Mouse (Mus musculus): Measurements from ENCODE around the gene Hist2h2ac. TPM values are rescaled to one million over a fixed set of nuclear protein-coding genes. Genes with fewer than 3 reads are reported as not detected.
"Not testable (repeated sequence)": the region's sequence is repeated elsewhere in the genome, so short reads cannot be mapped to it uniquely, and the experiment has no call there.

The Hist2h2ac gene
- polyA plus RNA-seq, 1 experiment from 2014 or later: 1.3 TPM

DNA sequence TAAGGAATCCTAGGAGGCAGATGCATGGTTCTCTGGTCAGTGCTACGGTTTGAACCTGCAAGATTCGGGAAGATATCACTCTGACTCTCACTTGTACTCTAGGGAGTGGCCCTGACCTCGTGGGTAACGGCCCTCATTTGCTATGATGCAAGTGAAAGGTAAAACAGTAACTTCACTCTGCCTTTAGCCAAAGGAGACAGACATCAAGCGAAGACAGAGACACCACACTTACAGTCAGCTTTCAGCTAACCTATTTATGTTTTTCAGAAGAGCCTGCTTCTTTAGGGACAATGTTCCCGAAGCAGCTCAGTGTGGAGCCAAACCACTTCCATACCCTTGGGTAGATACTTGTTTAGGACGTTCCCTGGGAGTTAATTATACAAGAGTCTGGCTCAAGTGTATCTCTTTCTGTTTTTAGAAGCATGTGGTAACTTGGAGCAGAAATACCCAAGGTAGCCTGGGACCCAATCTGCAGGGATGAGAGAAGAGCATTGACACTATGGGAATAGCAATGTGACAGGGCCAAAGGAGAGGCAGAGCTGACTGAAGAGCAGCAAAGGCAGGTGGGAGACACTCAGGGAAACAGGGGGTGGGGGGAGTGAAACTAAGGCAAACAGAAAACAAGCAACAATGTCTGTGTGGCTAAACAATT lies 23.4 kb upstream of the Hist2h2ac start:
- Histone ChIP-seq H3K9ac (ENCODE audit: low read depth, low read length) (0 out of 2 replicates have a peak overlapping the region, but pooled peaks have one; percentile 8), H3K4me3 (ENCODE audit: low read length) (no peak overlapping the region), H3K36me3 (ENCODE audit: control insufficient read depth, insufficient read depth, low read length) (no peaks in the 10 kb centered on the region), H3K27me3 (replicated peaks; ENCODE audit: control insufficient read depth, insufficient read depth, low read length) (no peaks in the 10 kb centered on the region), H3K4me2 (ENCODE audit: low read length) (peak overlapping the region; percentile 67), H3K9me3 (ENCODE audit: control insufficient read depth, low read length) (no peaks in the 10 kb centered on the region), H3K4me1 (ENCODE audit: control insufficient read depth, insufficient read depth, low read depth, low read length) (peaks cover 14% of the 10 kb centered on the region), H3K27ac (ENCODE audit: low read depth, low read length) (0 out of 2 replicates have a peak overlapping the region, but pooled peaks have one; percentile 23)
- ATAC-seq: no peak
- WGBS: 85% methylated on average over 7 of the region's 7 CpGs

DNA sequence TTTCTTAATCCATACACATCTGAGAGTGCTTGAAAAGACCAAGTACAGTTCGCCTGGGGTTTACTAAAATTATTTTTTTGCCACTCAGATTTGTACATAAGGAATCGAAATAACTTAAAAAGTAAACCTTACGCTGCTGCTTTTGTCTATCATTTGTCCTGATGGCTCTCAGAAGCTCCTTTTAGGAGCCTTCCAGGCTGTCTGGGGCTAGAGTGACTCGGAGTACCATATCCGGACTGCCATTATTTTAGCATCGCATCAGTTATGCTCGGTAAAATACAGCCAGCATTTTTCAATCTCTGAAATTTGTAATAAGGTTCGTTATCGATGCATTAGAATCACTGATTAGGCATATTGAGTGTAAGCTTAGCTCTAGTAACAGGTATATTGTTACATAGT lies 20.1 kb upstream of the Hist2h2ac start:
- Histone ChIP-seq H3K27ac (ENCODE audit: low read depth, low read length) (peak overlapping the region; percentile 83), H3K27me3 (replicated peaks; ENCODE audit: control insufficient read depth, insufficient read depth, low read length) (no peaks in the 10 kb centered on the region)
- no peak for ATAC-seq

DNA sequence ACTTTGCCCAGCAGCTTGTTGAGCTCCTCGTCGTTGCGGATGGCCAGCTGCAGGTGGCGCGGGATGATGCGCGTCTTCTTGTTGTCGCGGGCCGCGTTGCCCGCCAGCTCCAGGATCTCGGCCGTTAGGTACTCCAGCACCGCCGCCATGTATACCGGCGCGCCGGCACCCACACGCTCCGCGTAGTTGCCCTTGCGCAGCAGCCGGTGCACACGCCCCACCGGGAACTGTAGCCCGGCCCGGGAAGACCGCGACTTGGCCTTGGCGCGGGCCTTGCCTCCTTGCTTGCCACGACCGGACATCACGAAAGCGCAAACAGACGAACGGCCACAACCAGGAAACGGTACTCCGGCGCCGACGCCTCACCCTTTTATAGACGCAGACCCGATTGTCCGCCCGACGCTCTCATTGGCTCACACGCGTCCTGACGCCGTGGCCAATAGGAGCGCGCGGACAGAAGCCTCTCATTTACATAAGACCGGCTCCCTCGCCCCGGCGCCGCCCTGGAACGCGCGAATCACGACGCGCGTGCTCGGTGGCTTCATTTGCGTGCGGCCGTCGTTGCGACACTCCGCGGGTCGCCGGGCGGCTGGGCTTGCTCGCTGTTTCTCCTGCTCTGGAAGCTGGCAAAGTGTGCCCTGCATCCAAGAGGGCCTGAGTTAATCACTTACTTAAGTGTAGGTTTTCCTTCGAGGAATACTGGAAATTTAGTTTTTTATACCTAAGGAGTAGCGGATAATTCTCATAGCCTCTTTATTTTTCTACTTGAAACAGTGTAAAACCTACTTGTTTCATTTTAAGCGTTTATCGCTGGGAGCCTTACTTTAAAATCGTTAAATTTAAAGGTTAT lies 19.5 kb upstream of the Hist2h2ac start, which contains the start of gene Hist2h2aa2:
TSS of gene Hist2h2aa2 (minus strand) at position 328 of the 850 bp plus-strand sequence.
- peak within 1 kb of the TSS; percentile 34 for H3K4me3 ChIP-seq (ENCODE audit: low read length)
- H3K9ac ChIP-seq (ENCODE audit: low read depth, low read length): peak within 1 kb of the TSS; percentile 50
- H3K4me1 ChIP-seq (ENCODE audit: control insufficient read depth, insufficient read depth, low read depth, low read length): peaks cover 19% of the 10 kb centered on the region
- not testable (repeated sequence) for H3K9me3 ChIP-seq (ENCODE audit: control insufficient read depth, low read length); H3K36me3 ChIP-seq (ENCODE audit: control insufficient read depth, insufficient read depth, low read length); H3K27me3 ChIP-seq (replicated peaks; ENCODE audit: control insufficient read depth, insufficient read depth, low read length)
- 5% methylated on average over 20 of the region's 85 CpGs for WGBS
- peak; percentile 92 for ATAC-seq
- peak within 1 kb of the TSS; percentile 83 for H3K27ac ChIP-seq (ENCODE audit: low read depth, low read length)
- H3K4me2 ChIP-seq (ENCODE audit: low read length): peak within 1 kb of the TSS; percentile 52

More for the DNA sequence above, 20.1 kb upstream of the Hist2h2ac start:
- no peak overlapping the region; the same call in 1 of the 2 replicates for H3K4me3 ChIP-seq (ENCODE audit: low read length)
- H3K4me2 ChIP-seq (ENCODE audit: low read length): peak overlapping the region; percentile 52
- no peaks in the 10 kb centered on the region for H3K36me3 ChIP-seq (ENCODE audit: control insufficient read depth, insufficient read depth, low read length)
- WGBS: 77% methylated on average over 9 of the region's 9 CpGs
- no peaks in the 10 kb centered on the region for H3K9me3 ChIP-seq (ENCODE audit: control insufficient read depth, low read length)
- H3K9ac ChIP-seq (ENCODE audit: low read depth, low read length): peak overlapping the region; percentile 45
- peaks cover 19% of the 10 kb centered on the region for H3K4me1 ChIP-seq (ENCODE audit: control insufficient read depth, insufficient read depth, low read depth, low read length)

DNA sequence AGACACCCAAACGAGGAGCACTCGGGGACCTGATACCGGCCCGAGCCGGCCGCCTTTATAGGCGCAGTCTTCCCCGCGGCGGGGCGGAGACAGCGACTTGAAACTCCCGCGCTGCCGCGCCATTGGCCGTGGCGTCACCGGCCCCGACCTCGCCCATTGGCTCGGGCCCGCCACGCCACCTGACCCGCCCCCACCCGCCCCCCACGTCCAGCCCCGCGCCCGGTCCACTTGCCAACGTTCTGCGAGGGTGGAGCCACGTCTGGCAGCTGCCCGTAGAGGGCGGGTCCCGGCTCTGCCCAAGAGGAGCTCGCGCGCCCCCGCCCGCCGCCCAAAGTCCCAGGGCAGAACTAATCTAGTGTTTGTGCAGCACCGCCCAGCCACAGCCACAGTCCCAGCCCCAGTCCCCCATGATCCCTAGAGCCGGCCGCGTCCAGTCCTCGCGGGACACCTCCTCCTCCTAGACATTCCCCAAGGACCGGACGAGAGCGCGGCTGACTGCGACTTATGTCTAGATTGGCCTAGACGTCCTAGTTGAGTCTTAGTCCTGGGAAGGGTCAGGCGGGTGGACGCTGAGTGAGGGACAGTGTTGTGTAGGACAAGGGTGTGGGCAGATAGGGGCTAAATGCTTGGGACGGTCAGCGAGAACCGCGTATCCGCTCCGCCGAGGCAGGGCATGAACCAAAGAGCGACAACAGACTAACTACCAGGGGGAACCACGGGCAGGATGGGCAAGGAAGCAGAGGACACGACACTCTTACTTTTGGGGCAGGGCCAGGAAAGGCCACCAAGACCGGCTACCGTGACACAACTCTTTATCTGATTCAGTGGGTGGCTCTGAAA lies 18.5 kb upstream of the Hist2h2ac start, which contains the start of gene Hist2h3c2:
TSS of gene Hist2h3c2 (minus strand) at position 174 of the 840 bp plus-strand sequence.
- H3K4me2 ChIP-seq (ENCODE audit: low read length): peak within 1 kb of the TSS; percentile 46
- WGBS: 0% methylated on average over 22 of the region's 68 CpGs
- H3K27ac ChIP-seq (ENCODE audit: low read depth, low read length); H3K9me3 ChIP-seq (ENCODE audit: control insufficient read depth, low read length); H3K27me3 ChIP-seq (replicated peaks; ENCODE audit: control insufficient read depth, insufficient read depth, low read length); H3K36me3 ChIP-seq (ENCODE audit: control insufficient read depth, insufficient read depth, low read length): not testable (repeated sequence)
- H3K4me3 ChIP-seq (ENCODE audit: low read length): peak within 1 kb of the TSS; percentile 34
- peak; percentile 88 for ATAC-seq
- peaks cover 13% of the 10 kb centered on the region for H3K4me1 ChIP-seq (ENCODE audit: control insufficient read depth, insufficient read depth, low read depth, low read length)
- H3K9ac ChIP-seq (ENCODE audit: low read depth, low read length): peak within 1 kb of the TSS; percentile 50

DNA sequence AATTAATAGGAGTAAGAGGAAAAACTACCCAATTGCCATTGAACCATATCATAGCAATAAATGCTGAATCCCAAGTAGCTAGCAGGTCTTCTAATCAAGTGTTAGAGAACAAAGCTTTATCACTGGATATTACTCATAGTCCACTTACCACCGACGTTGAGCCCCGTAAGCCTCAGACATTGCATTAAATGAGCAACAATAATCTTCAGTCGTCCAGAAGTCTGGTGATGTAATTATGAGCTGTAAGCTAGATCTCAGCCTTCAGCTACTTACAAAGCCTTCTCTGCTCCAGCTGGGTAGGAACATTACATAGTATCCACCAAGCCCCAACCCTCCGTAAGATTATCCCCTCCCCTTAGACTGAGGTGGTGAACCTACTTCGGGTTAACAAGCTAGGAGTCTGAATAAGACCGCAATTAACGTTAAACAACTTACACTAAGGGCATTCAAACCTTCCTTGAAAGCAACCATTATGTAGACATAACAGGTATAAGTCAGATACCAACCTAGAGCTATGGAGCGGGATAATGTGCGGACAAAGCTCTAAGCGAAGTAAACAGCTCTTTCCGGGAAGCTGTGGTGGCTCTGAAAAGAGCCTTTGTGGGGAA lies 17.3 kb upstream of the Hist2h2ac start:
- peaks cover 12% of the 10 kb centered on the region for H3K4me1 ChIP-seq (ENCODE audit: control insufficient read depth, insufficient read depth, low read depth, low read length)
- peak overlapping the region; percentile 28 for H3K4me3 ChIP-seq (ENCODE audit: low read length)
- no peak for ATAC-seq
- no peaks in the 10 kb centered on the region for H3K36me3 ChIP-seq (ENCODE audit: control insufficient read depth, insufficient read depth, low read length)
- no peaks in the 10 kb centered on the region for H3K27me3 ChIP-seq (replicated peaks; ENCODE audit: control insufficient read depth, insufficient read depth, low read length)
- peak overlapping the region; percentile 46 for H3K4me2 ChIP-seq (ENCODE audit: low read length)
- H3K27ac ChIP-seq (ENCODE audit: low read depth, low read length): no peak overlapping the region
- 0% methylated on average over 12 of the region's 12 CpGs for WGBS
- peak overlapping the region; percentile 30 for H3K9ac ChIP-seq (ENCODE audit: low read depth, low read length)
- no peaks in the 10 kb centered on the region for H3K9me3 ChIP-seq (ENCODE audit: control insufficient read depth, low read length)

DNA sequence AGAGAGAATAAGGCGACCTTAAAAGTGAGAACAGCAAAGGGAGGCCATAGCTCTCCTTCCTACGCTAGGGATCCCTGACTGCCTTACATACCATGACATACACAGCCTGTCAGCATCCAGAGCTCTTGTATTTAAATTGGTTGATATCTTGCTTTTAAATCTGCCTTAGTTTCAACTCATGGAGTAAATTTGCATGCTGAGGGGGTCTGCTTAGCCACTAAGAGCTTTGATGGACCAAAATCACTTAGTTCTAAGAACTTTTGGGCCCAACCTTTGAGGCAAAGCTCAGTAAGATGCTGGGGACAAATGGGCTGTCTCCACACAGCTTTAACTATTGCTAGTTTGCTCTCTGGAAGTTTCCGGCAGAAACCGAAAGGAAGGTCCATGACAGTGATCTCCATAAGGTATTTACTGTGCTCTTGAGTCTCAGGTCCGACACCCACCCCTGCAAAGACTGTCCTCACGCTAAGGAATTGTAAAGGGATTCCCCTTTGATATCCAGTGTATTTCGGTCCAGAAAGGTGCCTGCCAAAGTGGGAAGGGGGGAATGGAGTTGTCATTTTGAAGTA lies 16.7 kb upstream of the Hist2h2ac start:
- H3K9me3 ChIP-seq (ENCODE audit: control insufficient read depth, low read length): no peaks in the 10 kb centered on the region
- no peak overlapping the region for H3K9ac ChIP-seq (ENCODE audit: low read depth, low read length)
- H3K27ac ChIP-seq (ENCODE audit: low read depth, low read length): no peak overlapping the region
- peak overlapping the region; percentile 28 for H3K4me3 ChIP-seq (ENCODE audit: low read length)
- 27% methylated on average over 7 of the region's 7 CpGs for whole genome bisulfite sequencing
- H3K4me2 ChIP-seq (ENCODE audit: low read length): peak overlapping the region; percentile 46
- H3K36me3 ChIP-seq (ENCODE audit: control insufficient read depth, insufficient read depth, low read length): no peaks in the 10 kb centered on the region
- H3K27me3 ChIP-seq (replicated peaks; ENCODE audit: control insufficient read depth, insufficient read depth, low read length): no peaks in the 10 kb centered on the region
- peaks cover 12% of the 10 kb centered on the region for H3K4me1 ChIP-seq (ENCODE audit: control insufficient read depth, insufficient read depth, low read depth, low read length)
- ATAC-seq: no peak

DNA sequence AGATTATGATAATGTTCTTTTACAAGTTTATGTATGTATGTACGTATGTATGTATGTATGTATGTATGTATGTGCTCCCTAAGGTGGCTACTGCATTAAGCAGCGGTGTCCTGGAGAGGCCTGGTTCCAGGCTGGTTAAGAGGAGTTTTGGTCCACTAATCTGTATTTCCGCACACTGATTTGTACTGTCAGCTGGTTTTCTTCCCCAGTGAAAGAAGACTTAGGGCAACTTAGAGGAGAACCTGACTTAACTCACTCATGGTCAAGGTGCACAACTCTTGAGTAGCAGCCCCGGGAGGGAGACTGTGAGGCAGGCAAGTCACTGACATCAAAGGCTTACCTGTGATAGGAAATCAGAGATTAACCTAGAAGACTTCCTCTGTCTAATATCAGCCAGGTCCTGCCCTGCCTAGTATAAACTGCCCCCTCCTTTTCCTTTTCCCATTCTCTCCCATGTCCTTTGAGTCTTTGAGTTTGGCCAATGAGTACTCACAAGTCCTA lies 16.2 kb upstream of the Hist2h2ac start:
- H3K27ac ChIP-seq (ENCODE audit: low read depth, low read length): no peak overlapping the region
- peak overlapping the region; percentile 3; the same call in 1 of the 2 replicates for H3K4me3 ChIP-seq (ENCODE audit: low read length)
- no peak overlapping the region for H3K9ac ChIP-seq (ENCODE audit: low read depth, low read length)
- H3K4me1 ChIP-seq (ENCODE audit: control insufficient read depth, insufficient read depth, low read depth, low read length): peaks cover 12% of the 10 kb centered on the region
- H3K36me3 ChIP-seq (ENCODE audit: control insufficient read depth, insufficient read depth, low read length): no peaks in the 10 kb centered on the region
- peak overlapping the region; percentile 46 for H3K4me2 ChIP-seq (ENCODE audit: low read length)
- H3K9me3 ChIP-seq (ENCODE audit: control insufficient read depth, low read length): no peaks in the 10 kb centered on the region
- ATAC-seq: no peak
- no peaks in the 10 kb centered on the region for H3K27me3 ChIP-seq (replicated peaks; ENCODE audit: control insufficient read depth, insufficient read depth, low read length)
- WGBS: 91% methylated on average over 4 of the region's 4 CpGs

DNA sequence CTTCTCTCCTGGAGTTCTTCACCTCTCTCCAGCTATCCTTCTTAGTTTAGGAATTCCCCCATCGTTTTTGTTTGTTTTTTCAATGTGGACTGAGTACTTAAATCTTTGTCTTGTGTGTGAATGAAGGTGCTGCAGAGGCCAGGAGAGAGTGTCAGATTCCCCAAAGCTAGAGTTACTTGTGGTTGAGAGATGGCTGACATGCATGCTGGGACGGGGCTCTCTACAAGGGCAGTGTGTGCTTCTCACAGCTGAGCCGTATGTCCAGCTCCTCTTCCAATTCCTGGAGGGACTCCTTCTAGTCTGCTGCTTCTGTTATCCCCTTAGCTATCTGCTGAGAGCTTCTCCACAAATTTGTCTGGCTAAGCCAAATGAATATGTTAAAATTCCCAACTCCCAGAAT lies 15.2 kb upstream of the Hist2h2ac start:
- ATAC-seq: no peak
- H3K4me1 ChIP-seq (ENCODE audit: control insufficient read depth, insufficient read depth, low read depth, low read length): peaks cover 10% of the 10 kb centered on the region
- no peaks in the 10 kb centered on the region for H3K36me3 ChIP-seq (ENCODE audit: control insufficient read depth, insufficient read depth, low read length)
- H3K27ac ChIP-seq (ENCODE audit: low read depth, low read length): no peak overlapping the region
- H3K9me3 ChIP-seq (ENCODE audit: control insufficient read depth, low read length): no peaks in the 10 kb centered on the region
- no peak overlapping the region for H3K4me3 ChIP-seq (ENCODE audit: low read length)
- H3K4me2 ChIP-seq (ENCODE audit: low read length): no peak overlapping the region
- 80% methylated on average over 3 of the region's 3 CpGs for WGBS
- H3K9ac ChIP-seq (ENCODE audit: low read depth, low read length): no peak overlapping the region
- no peaks in the 10 kb centered on the region for H3K27me3 ChIP-seq (replicated peaks; ENCODE audit: control insufficient read depth, insufficient read depth, low read length)

Measured in hindbrain, embryonic 16.5 days (tissue).